Mouse (Mus musculus): ENCODE measurements at regions not wholly inside any gene's neighbourhood (a gene's known extent, or its start where the extent isn't known, plus 50 kb on each side); places are given as distances from the start of the nearest gene placed in this dataset.

DNA sequence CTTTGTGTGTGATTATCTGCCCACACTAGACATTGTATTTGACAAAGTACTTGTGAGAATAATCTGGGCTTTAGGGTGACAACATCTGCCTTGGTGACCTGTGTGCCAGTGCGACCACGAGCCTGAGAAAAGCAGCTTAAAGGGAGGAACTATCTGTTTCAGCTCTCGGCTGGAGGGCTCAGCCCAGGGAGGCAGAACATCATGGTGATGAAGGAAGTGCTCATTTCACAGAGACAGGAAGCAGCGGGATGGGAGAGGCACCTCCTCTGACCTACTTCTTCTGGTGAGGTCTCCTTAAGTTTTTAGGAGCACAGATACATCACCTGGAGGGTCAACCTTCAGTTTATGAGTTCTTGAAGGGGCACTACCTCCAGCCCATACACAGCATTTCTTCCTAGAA lies 89.8 kb downstream of the Kif26a start:
- DNase-seq: no peak

GRCm38 (mm10) chr12:112237061-112237490 lies 91.1 kb downstream of the Kif26a start:
- DNase-seq: peak; percentile 45

DNA sequence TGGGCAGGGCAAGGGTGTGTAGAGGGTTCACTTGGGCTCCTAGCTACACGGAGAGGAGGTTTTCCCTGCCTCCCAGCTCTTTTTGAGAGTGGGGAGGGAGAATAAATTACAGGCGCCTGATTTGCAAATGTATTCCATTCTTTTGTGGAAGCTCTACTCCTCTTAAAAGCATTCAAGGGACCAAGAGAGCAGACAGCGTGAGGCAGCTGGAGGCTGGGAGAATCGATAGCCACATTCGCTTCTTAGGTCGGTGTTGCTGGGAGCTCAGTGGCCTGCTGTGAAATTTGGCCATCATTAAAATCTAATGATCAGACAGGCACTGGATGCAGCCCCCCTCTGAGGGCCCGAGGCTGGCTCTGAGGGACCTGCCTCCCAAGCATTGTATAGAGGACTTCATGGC lies 92.8 kb downstream of the Kif26a start:
- DNase-seq: no peak

DNA sequence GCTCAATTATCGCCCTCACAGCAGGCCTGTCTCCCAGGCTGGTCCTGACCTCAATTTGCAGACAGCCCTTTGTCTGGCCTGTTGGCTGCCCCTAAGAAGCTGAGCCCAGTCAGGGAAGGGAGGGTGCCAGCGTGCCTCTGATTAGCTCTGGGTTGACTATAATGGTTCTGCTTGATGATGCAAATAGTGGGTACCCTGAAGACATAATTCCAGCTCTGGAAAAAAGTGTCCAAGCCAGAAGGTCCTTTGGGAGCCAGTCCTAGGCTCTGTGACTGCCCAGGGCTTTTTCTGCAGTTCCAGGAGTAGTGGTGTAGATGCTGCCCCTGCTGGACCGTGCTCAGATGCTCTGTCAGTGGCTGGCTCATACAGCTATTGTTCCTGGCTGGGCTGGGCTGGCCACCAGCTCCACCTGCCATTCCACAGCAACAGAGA lies 95.7 kb downstream of the Kif26a start:
- peak; percentile 52 for DNase-seq

DNA sequence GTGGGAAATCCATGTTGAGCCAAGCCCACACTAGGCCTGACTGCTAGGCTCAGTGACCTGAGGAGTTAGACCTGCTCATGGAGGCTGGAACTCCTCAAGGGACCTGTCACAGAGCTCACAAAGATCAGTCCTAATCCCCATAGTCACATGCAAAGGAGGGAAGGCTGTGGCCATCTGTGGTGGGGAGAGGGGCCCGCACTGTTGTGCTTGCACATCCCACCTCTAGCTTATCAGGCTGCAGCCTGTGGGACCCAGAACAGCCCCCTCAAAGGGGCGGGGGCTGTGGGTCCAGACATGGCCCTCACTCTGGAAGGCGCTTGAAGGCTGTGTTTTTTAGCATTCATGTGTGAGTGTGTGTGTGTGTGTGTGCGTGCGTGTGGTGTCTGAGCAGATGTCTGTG lies 97.2 kb downstream of the Kif26a start:
- DNase-seq: no peak

DNA sequence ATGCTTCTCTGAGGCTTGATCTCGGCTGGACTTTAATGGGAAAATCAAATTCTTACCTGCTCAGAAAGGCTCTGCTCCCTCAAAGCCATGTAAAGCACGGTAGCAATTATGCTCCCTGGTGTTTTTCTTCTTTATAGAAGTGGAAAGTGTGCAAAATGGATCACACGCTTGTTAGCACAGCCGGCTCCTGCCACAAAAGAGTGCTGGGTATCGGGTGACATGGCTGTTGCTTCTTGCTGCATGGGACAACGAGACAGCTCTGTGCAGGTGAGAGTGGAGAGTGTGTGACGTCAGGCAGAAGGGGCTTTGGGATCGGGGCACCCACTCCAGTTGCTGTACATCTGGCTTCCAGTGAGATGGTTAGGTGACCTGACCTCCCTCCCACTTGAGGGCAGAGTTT lies 104.9 kb downstream of the Kif26a start:
- DNase-seq: no peak

DNA sequence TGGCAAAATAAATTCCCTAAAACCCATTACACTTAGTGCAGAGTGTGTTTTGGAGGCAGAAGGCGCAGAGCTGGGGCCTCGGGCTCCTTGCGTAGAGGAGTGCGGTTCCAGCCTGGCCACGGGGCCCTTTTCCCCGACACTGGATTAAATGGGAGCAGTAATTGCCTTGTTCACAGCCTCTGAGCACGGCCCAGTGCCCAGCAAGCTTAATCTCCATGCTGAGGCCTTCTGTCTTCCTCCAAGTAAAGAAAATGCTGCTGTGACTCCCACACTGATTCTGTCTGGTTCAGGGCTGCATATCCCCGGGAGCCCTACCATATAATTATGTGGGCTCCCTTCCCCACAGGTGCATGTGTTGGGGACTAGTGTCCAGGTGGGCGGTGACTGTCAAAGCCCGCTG lies 107.5 kb downstream of the Kif26a start:
- DNase-seq: no peak

- DNase-seq: no peak
Measured at GRCm38 (mm10) chr12:112255223-112255622, 109.2 kb downstream of the Kif26a start.

DNA sequence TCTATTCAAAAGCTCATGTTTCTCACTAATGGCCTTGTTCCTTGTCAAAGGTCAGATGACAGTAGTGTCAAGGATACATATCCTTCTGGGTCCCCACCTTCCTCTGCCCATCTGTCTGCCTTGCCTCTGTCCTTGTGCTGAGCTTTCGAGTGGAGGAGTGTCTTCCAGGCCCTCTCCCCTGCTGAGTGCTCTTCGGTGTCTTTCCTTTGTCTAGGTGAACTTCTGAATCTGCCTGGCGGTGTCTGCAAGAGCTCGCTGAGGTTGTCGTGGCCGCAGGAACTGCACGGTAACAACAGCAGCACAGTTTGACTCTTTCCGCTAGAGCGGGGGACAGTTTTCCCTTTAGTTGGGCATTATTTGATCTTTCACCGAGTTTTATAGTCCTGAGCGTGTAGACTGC lies 111.7 kb downstream of the Kif26a start:
- DNase-seq: no peak

GRCm38 (mm10) chr12:112263283-112264056 lies 117.5 kb downstream of the Kif26a start:
- no peak for DNase-seq

DNA sequence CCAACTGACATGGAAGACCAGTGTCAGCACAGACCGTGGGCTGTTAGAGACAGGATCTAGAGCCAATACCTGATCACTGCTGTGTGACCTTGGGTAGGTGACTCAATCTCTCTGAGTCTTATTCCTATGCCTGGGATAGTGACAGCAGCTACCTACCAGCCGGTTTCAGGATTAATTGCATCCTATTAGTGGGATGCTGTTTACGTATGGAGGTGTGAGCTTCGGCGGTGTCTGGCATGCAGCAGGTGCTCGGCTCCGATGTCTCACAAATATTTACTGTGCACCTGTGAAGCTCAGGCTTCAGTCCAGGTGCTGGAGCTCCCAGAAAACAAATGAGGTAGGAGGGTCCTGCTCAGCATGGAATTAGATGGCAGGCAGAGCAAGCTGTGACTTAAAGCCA lies 118.2 kb downstream of the Kif26a start:
- DNase-seq: no peak

DNA sequence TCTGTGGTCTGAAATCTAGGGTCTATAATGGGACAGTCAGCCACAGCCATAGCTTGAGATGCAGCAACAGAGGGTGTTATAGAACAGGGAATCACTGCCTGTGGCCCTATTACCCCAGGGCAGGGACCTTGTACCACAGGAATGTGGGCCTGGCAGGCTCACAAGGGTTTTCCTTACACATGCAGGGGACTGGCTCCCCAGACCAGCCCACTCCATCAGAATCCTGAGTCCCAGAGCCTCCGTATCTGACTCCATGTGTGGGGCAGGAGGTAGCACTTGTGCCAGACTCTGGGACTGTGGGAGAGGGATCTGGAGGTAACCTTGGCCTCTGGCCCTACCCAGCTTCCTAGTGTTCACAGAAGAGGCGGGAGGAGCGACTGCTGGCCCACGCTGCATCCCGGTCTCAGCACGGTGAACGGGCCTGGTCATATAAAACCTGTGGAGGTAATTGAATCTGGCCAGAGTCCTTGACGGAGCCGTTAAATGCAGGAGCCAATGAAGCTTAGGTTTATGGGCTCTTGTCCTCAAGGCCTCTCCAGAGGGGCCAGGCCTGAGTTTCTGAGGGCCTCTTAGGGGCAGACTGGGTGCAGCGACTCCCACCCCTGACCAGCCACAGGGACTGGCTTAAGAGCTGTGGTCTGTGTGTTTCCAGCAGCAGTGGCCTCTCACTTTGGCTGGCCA lies 119.4 kb downstream of the Kif26a start:
- DNase-seq: no peak

DNA sequence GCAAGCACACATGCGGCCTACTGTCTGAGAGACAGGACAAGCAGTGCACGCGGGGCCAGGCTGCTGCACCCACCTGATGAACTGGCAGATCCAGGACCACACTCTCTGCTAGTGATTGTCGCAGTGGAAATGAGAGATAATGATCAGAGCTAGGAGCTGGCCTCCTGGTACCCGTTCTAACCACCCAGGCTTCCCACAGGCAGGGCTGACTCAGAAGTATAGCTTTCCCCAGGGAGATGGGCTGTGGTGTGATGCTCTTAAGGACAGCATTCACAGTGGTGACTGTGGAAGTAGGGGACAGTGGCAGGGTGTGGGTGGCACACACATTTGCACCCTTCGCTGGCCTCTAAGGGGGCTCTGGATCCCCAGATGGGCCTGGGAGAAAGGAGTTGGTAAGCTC lies 128.0 kb downstream of the Kif26a start:
- DNase-seq: no peak

DNA sequence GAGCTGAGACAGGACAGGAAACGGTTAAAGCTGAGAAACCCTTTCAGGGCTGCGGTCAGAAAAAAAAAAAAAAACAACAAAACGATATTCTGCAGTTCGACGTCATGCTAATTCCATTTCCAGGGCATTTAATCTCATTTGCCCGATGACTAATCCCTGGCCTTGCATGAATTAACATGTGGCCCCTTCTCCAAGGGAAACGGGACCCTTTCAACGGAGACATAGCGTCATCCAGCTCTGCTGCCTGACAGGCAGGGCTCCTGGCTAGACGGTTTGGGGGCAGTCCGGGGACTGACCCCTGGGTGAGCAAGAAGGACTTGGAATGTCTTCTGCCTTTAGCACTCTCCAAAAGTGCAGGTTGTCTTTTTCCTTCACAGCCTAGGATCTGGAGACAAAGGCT lies 128.7 kb downstream of the Kif26a start:
- DNase-seq: no peak

DNA sequence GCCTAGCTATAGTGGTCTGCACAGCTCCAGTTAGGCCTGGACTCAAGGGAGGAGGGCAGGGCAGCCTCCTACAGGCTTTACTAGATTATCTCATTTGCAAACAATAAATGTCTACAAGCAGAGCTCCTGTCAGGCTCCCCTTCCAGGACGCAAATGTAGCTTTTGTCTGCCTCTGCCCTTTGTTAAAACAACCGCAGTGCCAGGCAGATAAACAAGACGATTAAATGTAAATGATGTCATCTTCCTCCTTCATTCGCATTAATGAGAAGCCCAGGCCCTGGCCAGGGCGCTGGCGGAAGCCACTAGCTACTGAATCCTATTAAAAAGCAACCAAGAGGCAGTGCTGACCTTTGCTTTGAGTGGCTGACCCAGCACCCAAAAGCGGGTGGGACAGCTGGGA lies 130.6 kb downstream of the Kif26a start:
- DNase-seq: peak; percentile 49

DNA sequence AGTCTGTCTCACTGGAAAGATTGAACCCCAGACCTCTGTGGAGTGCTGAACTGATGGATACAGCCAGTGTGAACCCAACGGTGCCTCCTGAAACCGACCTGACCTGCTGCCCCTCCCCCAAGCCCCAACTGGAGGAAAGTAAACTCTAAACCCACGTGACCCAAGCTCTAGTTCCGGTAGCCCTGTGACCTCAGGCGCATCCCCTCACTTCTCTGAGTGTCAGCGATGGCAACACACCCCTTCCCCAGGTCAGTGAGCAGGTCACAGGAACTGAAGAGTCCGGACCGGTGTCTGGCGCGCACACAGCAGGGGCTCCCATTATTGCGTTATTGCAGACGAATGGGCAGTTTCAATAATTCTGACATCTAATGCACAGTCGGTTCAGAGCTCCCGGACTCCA lies 131.5 kb downstream of the Kif26a start:
- peak; percentile 51 for DNase-seq

GRCm38 (mm10) chr12:112285096-112285495 lies 139.1 kb downstream of the Kif26a start:
- DNase-seq: no peak

- DNase-seq: no peak
Measured at GRCm38 (mm10) chr12:112288786-112289185, 142.8 kb downstream of the Kif26a start.

GRCm38 (mm10) chr12:112290299-112290698 lies 144.3 kb downstream of the Kif26a start:
- no peak for DNase-seq

DNA sequence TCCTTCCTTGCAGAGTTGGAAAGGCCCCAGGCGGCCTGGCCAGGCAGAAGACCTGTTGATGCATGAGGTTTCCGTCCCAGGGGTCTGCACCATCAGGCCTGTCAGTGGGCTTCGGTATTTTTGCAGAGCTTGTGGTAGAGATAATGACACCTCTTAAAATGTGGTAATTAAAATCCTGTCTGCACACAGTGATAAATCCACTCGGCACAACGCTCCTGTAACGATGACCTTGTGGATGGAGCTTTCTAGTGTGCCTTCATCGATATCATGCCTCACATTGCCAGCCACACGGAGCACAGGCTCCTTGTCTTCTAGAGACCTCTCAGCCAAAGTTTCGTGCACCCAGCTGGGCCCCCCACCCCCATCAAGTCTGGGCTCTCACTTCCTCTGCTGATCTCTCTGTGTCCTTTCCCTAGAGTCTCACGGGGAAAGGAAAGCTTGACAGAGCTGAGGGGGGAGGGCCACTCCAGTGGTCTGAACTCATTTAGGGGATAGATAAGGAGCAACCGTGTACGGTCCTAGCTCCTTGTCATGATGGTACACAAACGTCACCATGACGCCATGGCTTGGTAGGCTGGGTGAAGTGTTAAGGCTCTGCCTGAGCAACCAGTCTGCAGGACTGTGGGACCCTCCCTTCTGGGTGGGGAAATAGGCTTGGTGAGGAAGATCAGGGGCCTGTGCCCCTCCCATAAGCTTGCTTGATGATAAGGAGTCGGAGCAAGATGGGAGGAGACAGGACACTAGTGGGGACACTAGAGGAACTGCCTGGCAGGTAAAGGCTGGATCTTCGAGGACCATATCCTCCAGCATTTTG lies 145.9 kb downstream of the Kif26a start:
- DNase-seq: no peak

DNA sequence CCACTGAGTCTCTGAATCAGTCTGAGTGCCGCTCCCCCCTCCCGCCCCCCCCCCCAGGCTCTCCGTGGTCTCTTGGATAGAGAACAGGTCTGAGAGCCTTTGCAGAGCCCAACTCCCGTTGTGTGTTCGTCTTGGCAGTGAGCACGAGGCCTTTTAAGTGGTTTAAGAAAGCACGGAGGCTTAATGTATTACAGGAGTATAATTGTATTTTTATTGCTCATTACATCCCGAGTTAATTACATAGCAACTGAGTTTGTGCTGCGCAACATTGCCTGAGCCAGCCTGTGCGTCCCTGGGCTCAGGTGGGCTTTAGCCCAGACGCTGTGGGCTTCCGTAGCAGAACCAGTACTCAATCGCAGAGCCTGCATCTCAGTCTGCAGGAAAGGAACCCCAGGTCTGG lies 147.1 kb downstream of the Kif26a start:
- no peak for DNase-seq

GRCm38 (mm10) chr12:112295337-112295941 lies 149.4 kb downstream of the Kif26a start:
- DNase-seq: no peak

DNA sequence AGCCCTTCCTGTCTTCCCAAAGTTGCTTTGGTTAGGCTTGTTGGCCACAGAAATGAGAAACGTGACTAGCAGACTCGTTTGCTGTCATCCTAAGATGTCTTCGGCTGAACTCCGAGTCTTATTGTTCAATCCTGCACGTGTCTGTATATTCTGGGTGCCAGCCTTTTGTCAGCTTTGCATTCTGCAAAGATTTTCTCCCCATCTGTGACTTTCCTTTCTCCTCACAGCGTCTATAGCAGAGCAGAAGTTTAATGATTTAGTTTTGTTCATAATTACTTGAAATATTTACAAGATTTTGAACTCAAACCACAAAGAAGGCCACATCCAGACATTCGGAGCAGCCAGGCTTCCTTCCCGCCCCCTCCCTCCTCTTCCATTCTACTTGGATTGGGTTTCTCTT lies 152.5 kb downstream of the Kif26a start:
- DNase-seq: no peak
